Mouse (Mus musculus) MEL (cell line): ENCODE results near the gene Stpg2. TPM values are rescaled to one million over a fixed set of nuclear protein-coding genes. Genes with fewer than 3 reads are reported as not detected.
A peak's percentile ranks its signal among the peaks of the same experiment; 100 is the strongest.
"Not testable (repeated sequence)": the region's sequence is repeated elsewhere in the genome, so short reads cannot be mapped to it uniquely, and the experiment has no call there.

Source experiments
- DNase-seq: peaks from one replicate; pipeline ENCODE4 v3.0.0; 2011; ENCODE audit warnings: low read depth, low spot score
- H3K27ac ChIP-seq: 2 replicates; pipeline ENCODE4 v1.5.1; 2012; ENCODE audit warnings: low read depth, mild to moderate bottlenecking, control low read depth, low read length, moderate library complexity; ENCODE audit not compliant: control insufficient read depth
- H3K27me3 ChIP-seq, 2 experiments: fragments of 150-350 bp in 1 of 2; sonication (generic) in 1 of 2; 2 replicates each; pipeline ENCODE4 v1.6.1; 2012; ENCODE audit warnings: low read length in 2 of 2, mild to moderate bottlenecking in 2 of 2, improper control_type of control experiment in 1 of 2, moderate library complexity in 1 of 2; ENCODE audit not compliant: insufficient read depth in 2 of 2, control insufficient read depth in 1 of 2
- H3K36me3 ChIP-seq, 2 experiments: 2 replicates each; pipeline ENCODE4 v1.6.1; 2012 to 2014; ENCODE audit warnings: low read length in 2 of 2, improper control_type of control experiment in 1 of 2, inconsistent platforms in 1 of 2, mild to moderate bottlenecking in 1 of 2; ENCODE audit not compliant: insufficient read depth in 2 of 2, control insufficient read depth in 1 of 2
- H3K4me1 ChIP-seq, 2 experiments: fragments of 150-350 bp in 1 of 2; sonication (generic) in 1 of 2; 2 replicates each; pipeline ENCODE4 v1.6.1; 2012; ENCODE audit warnings: low read length in 2 of 2, improper control_type of control experiment in 1 of 2, mild to moderate bottlenecking in 1 of 2; ENCODE audit not compliant: insufficient read depth in 2 of 2, control insufficient read depth in 1 of 2
- H3K4me3 ChIP-seq, 2 experiments: fragments of 150-350 bp in 1 of 2; sonication (generic) in 1 of 2; 2 replicates each; pipeline ENCODE4 v1.5.1; 2012; ENCODE audit warnings: low read depth in 2 of 2, low read length in 2 of 2, mild to moderate bottlenecking in 2 of 2, moderate library complexity in 2 of 2, control low read depth in 1 of 2, improper control_type of control experiment in 1 of 2; ENCODE audit not compliant: control insufficient read depth in 1 of 2, insufficient read depth in 1 of 2
- H3K79me2 ChIP-seq: 2 replicates; pipeline ENCODE4 v1.6.1; 2012; ENCODE audit warnings: mild to moderate bottlenecking, low read length, moderate library complexity; ENCODE audit not compliant: control insufficient read depth, poor library complexity, insufficient read depth
- H3K9ac ChIP-seq: 2 replicates; pipeline ENCODE4 v1.6.1; 2012; ENCODE audit warnings: low read depth, mild to moderate bottlenecking, control low read depth, low read length, moderate library complexity; ENCODE audit not compliant: control insufficient read depth, poor library complexity, severe bottlenecking
- H3K9me3 ChIP-seq: fragments of 150-350 bp; sonication (generic); replicated peaks from 2 replicates; pipeline ENCODE4 v1.6.1; 2012; ENCODE audit warnings: mild to moderate bottlenecking, low read length, improper control_type of control experiment, moderate library complexity; ENCODE audit not compliant: insufficient read depth
- CHD2 ChIP-seq: IDR thresholded peaks from 2 replicates; pipeline ENCODE4 v1.6.1; 2011; ENCODE audit warnings: low read length, improper control_type of control experiment
- CTCF ChIP-seq, 3 experiments: IDR thresholded peaks in 2 of 3; conservative IDR thresholded peaks in 1 of 3; 2 replicates each; pipeline ENCODE4 v1.5.1; 2011 to 2012; ENCODE audit warnings: low read length in 3 of 3, low read depth in 2 of 3, mild to moderate bottlenecking in 2 of 3, improper control_type of control experiment in 1 of 3, inconsistent platforms in 1 of 3, mixed read lengths in 1 of 3, moderate library complexity in 1 of 3; ENCODE audit not compliant: control insufficient read depth in 1 of 3, insufficient read depth in 1 of 3, poor library complexity in 1 of 3, severe bottlenecking in 1 of 3
- ELF1 ChIP-seq: IDR thresholded peaks from 2 replicates; pipeline ENCODE4 v1.6.1; 2014; ENCODE audit warnings: low read depth, mild to moderate bottlenecking, inconsistent platforms, low read length, improper control_type of control experiment, moderate library complexity
- EP300 ChIP-seq, 2 experiments: IDR thresholded peaks; 2 replicates each; pipeline ENCODE4 v1.6.1; 2011; ENCODE audit warnings: improper control_type of control experiment in 2 of 2, low read length in 2 of 2, low read depth in 1 of 2, mild to moderate bottlenecking in 1 of 2
- ETS1 ChIP-seq: IDR thresholded peaks from 2 replicates; pipeline ENCODE4 v1.6.1; 2012; ENCODE audit warnings: low read depth, mild to moderate bottlenecking, inconsistent platforms, low read length, improper control_type of control experiment, moderate library complexity
- GABPA ChIP-seq: IDR thresholded peaks from 2 replicates; pipeline ENCODE4 v1.6.1; 2012; ENCODE audit warnings: low read depth, mild to moderate bottlenecking, inconsistent platforms, low read length, improper control_type of control experiment, moderate library complexity
- GATA1 ChIP-seq: IDR thresholded peaks from 2 replicates; pipeline ENCODE4 v1.6.1; 2011; ENCODE audit warnings: low read depth, low read length, improper control_type of control experiment
- JUND ChIP-seq: IDR thresholded peaks from 2 replicates; pipeline ENCODE4 v1.6.1; 2011; ENCODE audit warnings: low read depth, mild to moderate bottlenecking, improper control_type of control experiment, low read length
- KAT2A ChIP-seq: conservative IDR thresholded peaks from 2 replicates; pipeline ENCODE4 v1.6.1; 2012; ENCODE audit warnings: low read depth, low read length, improper control_type of control experiment, inconsistent platforms
- MAFK ChIP-seq: IDR thresholded peaks from 2 replicates; pipeline ENCODE4 v1.6.1; 2011; ENCODE audit warnings: low read depth, mild to moderate bottlenecking, low read length, improper control_type of control experiment, borderline replicate concordance
- MAX ChIP-seq: IDR thresholded peaks from 2 replicates; pipeline ENCODE4 v1.6.1; 2011; ENCODE audit warnings: low read length, improper control_type of control experiment
- MEF2A ChIP-seq: IDR thresholded peaks from 2 replicates; pipeline ENCODE4 v1.6.1; 2014; ENCODE audit warnings: low read depth, mild to moderate bottlenecking, inconsistent platforms, low read length, improper control_type of control experiment; ENCODE audit not compliant: poor library complexity, insufficient replicate concordance, severe bottlenecking; ENCODE audit errors: extremely low read depth
- MYB ChIP-seq: IDR thresholded peaks from 2 replicates; pipeline ENCODE4 v1.6.1; 2011; ENCODE audit warnings: mild to moderate bottlenecking, low read depth, low read length, improper control_type of control experiment
- MYC ChIP-seq: IDR thresholded peaks from 2 replicates; pipeline ENCODE4 v1.6.1; 2011; ENCODE audit warnings: low read depth, mild to moderate bottlenecking, low read length, improper control_type of control experiment, moderate library complexity
- RCOR1 ChIP-seq: IDR thresholded peaks from 2 replicates; pipeline ENCODE4 v1.6.1; 2012; ENCODE audit warnings: low read depth, mild to moderate bottlenecking, inconsistent platforms, low read length, improper control_type of control experiment
- SIN3A ChIP-seq: IDR thresholded peaks from 2 replicates; pipeline ENCODE4 v1.6.1; 2012; ENCODE audit warnings: low read length, improper control_type of control experiment, inconsistent platforms
- TCF12 ChIP-seq: IDR thresholded peaks from 2 replicates; pipeline ENCODE4 v1.6.1; 2014; ENCODE audit warnings: low read depth, mild to moderate bottlenecking, inconsistent platforms, low read length, improper control_type of control experiment, moderate library complexity
- ZMIZ1 ChIP-seq: IDR thresholded peaks from 2 replicates; pipeline ENCODE4 v1.6.1; 2012; ENCODE audit warnings: low read depth, mild to moderate bottlenecking, inconsistent platforms, low read length, improper control_type of control experiment, moderate library complexity
- ZNF384 ChIP-seq: IDR thresholded peaks from 2 replicates; pipeline ENCODE4 v1.6.1; 2012; ENCODE audit warnings: low read depth, mild to moderate bottlenecking, inconsistent platforms, low read length, improper control_type of control experiment
- polyA plus RNA-seq, 2 experiments: library from polyadenylated mRNA; stranded (reverse) in 1 of 2; unstranded in 1 of 2; fragments of >175 nt in 1 of 2; fragments of >200 nt in 1 of 2; gene quantifications; 2 replicates each; pipeline versions ENCODE4 v1.2.1 to v1.2.4; 2012; ENCODE audit warnings: low replicate concordance in 2 of 2, low read depth in 1 of 2; ENCODE audit not compliant: insufficient read length in 2 of 2, insufficient read depth in 1 of 2, missing spikeins in 1 of 2
- total RNA-seq: library from RNA; depleted of rRNA; stranded (reverse); fragments of 300-350 nt; gene quantifications from 2 replicates; pipeline ENCODE4 v1.2.3, GENCODE M21; 2012

Stpg2 gene
- total and polyA plus RNA-seq, 3 experiments: not detected

DNA sequence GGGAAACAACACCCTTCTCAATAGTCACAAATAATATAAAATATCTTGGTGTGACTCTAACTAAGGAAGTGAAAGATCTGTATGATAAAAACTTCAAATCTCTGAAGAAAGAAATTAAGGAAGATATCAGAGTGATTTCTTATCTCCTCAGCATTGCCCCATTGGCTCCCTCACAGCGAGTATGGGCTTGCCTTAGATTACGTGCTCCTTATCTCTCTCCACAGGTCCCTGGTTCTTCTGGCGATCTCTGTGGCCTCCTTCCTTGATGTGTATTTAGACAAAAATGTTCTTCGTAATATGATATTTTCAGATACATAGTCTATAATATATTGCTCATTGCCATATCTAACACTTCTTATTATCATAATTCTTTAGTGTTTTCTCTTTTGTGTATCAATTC is 501.9 kb downstream of the Stpg2 start:
- not testable (repeated sequence) for H3K36me3 ChIP-seq, H3K27ac ChIP-seq, H3K27me3 ChIP-seq, H3K9ac ChIP-seq, H3K79me2 ChIP-seq, H3K4me3 ChIP-seq, H3K9me3 ChIP-seq
- TF ChIP-seq ETS1 (peak; percentile 53), TCF12 (peak; percentile 82), GATA1 (peak; percentile 89), EP300 (IDR thresholded peaks at IDR 0.05; ENCODE audit: low read depth in 1 of 2, low read length in 2 of 2) (peak; percentile 74 to 75)
- peak; percentile 68 for DNase-seq
- H3K4me1 ChIP-seq: peaks cover 4 to 13% of the 10 kb centered on the region in 2 experiments; a peak in 3 of 4 replicates

- Histone ChIP-seq H3K27ac (no peak overlapping the region), H3K9me3 (no peaks in the 10 kb centered on the region), H3K4me3 (no peak overlapping the region), H3K36me3 (peaks cover 0 to 4% of the 10 kb centered on the region in 2 experiments; a peak in 2 of 4 replicates), H3K79me2 (no peaks in the 10 kb centered on the region), H3K27me3 (no peaks in the 10 kb centered on the region), H3K4me1 (peaks cover 2 to 4% of the 10 kb centered on the region in 2 experiments; a peak in 2 of 4 replicates), H3K9ac (no peak overlapping the region)
- no peak for DNase-seq
- TF ChIP-seq MAX: no peak
- no peak for TF ChIP-seq MAFK
- TF ChIP-seq CTCF (IDR thresholded peaks at IDR 0.05 in 2 of 3, conservative IDR thresholded peaks at IDR 0.05 in 1 of 3; ENCODE audit: control insufficient read depth in 1 of 3, insufficient read depth in 1 of 3, low read depth in 2 of 3, low read length in 3 of 3, poor library complexity in 1 of 3, severe bottlenecking in 1 of 3): no peak
- no peak for TF ChIP-seq ZNF384
- no peak for TF ChIP-seq TCF12
- TF ChIP-seq MEF2A: no peak
- TF ChIP-seq CHD2: no peak
- no peak for TF ChIP-seq GABPA
- no peak for TF ChIP-seq KAT2A
- TF ChIP-seq GATA1: no peak
- TF ChIP-seq MYC: no peak
- TF ChIP-seq SIN3A: no peak
- no peak for TF ChIP-seq MYB
- no peak for TF ChIP-seq RCOR1
- TF ChIP-seq JUND: no peak
- TF ChIP-seq ELF1: no peak
- no peak for TF ChIP-seq ZMIZ1
- TF ChIP-seq, all 39 proteins: peak for 0
Observed at GRCm38 (mm10) chr3:139709794-139710193, 504.3 kb downstream of the Stpg2 start.
